Mouse (Mus musculus) common myeloid progenitor, adult 5-6 weeks (primary cell): ENCODE results near the gene Olfr31. TPM values are rescaled to one million over a fixed set of nuclear protein-coding genes. Genes with fewer than 3 reads are reported as not detected.

ENCODE experiments used
- ATAC-seq: replicated peaks from 2 replicates; pipeline ENCODE4 v1.8.0; 2016; ENCODE audit warnings: low read depth, mild to moderate bottlenecking, moderate TSS enrichment, inconsistent platforms; ENCODE audit not compliant: poor library complexity, severe bottlenecking
- total RNA-seq: library from RNA; stranded (forward); fragments of 200-1000, 187-1606 nt; gene quantifications from 2 replicates; pipeline ENCODE4 v1.2.3, GENCODE M21; 2017

The Olfr31 gene
- total RNA-seq, 1 experiment from 2014 or later = not detected

GRCm38 (mm10) chr14:14353740-14354510 lies 31.3 kb downstream of the Olfr31 start:
- ATAC-seq = no peak

GRCm38 (mm10) chr14:14354511-14355359 lies 32.1 kb downstream of the Olfr31 start:
- ATAC-seq = 0 out of 2 replicates have a peak, but pooled peaks have one; percentile 0

DNA sequence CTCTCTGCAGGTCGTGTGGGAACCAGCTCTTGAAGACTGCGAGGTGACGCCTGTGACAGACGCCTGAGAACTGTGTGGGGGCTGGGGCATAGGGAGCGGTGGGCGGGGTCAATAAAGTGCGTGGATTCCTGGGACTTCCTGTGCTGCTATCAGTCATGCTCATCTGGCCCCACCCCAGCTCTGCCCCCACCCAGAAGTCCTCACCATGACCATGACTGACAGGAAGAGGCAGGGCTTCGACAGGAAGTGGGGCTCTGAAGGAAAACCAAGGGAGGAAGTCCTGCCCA lies 32.7 kb downstream of the Olfr31 start:
- ATAC-seq = 0 out of 2 replicates have a peak, but pooled peaks have one; percentile 3

Other genes starting within 250 kb of the Olfr31 start
- gene Psmd6, start 201.8 kb upstream of the Olfr31 start, total RNA-seq = 208 and 220 TPM in 2 replicates
- gene Olfr720, start 136.0 kb upstream of the Olfr31 start, total RNA-seq = not detected in 2 replicates
- 29.0 and 30.0 TPM in 2 replicates for gene Il3ra, start 23.4 kb downstream of the Olfr31 start, total RNA-seq
- not detected in 2 replicates for gene Olfr721-ps1, start 78.5 kb downstream of the Olfr31 start, total RNA-seq